Mouse (Mus musculus) kidney, adult 2 months (tissue): ENCODE results near the gene Hes2. TPM values are rescaled to one million over a fixed set of nuclear protein-coding genes. Genes with fewer than 3 reads are reported as not detected.

Experiments
- DNase-seq: peaks from one replicate; pipeline ENCODE4 v3.0.0; 2021
- H3K27ac ChIP-seq: fragments of 200-500 bp; 2 replicates; pipeline ENCODE4 v1.5.1; 2012; ENCODE audit warnings: low read depth, low read length, control low read depth, inconsistent platforms; ENCODE audit not compliant: insufficient read depth
- H3K27me3 ChIP-seq: fragments of 200-500 bp; replicated peaks from 2 replicates; pipeline ENCODE4 v1.6.1; 2012; ENCODE audit warnings: mild to moderate bottlenecking, moderate library complexity, low read length, inconsistent platforms; ENCODE audit not compliant: control insufficient read depth, insufficient read depth
- H3K36me3 ChIP-seq: fragments of 200-500 bp; 2 replicates; pipeline ENCODE4 v1.6.1; 2012; ENCODE audit warnings: mild to moderate bottlenecking, moderate library complexity, low read length, inconsistent platforms; ENCODE audit not compliant: control insufficient read depth, insufficient read depth
- H3K4me1 ChIP-seq: fragments of 200-500 bp; 2 replicates; pipeline ENCODE4 v1.6.1; 2011; ENCODE audit warnings: low read length; ENCODE audit not compliant: control insufficient read depth, insufficient read depth
- H3K4me3 ChIP-seq: fragments of 200-500 bp; 2 replicates; pipeline ENCODE4 v1.5.1; 2011; ENCODE audit warnings: mild to moderate bottlenecking, low read depth, low read length, control low read depth; ENCODE audit not compliant: insufficient read depth
- CTCF ChIP-seq: fragments of 200-500 bp; conservative IDR thresholded peaks from 2 replicates; pipeline ENCODE4 v1.5.1; 2011; ENCODE audit warnings: low read depth, mild to moderate bottlenecking, control low read depth, low read length, moderate library complexity, mixed read lengths; ENCODE audit not compliant: insufficient read depth, insufficient read length
- POLR2A ChIP-seq: fragments of 200-500 bp; IDR thresholded peaks from one replicate; pipeline ENCODE4 v1.6.1; 2011; ENCODE audit warnings: low read depth, low read length, control low read depth
- WGBS: fragments of 180-500 bp; shearing (Covaris S2); methylation state at CpG from one replicate; pipeline ENCODE4 v1.1.7; 2018; 5-methylcytosine and 5-hydroxymethylcytosine counted together
- polyA plus RNA-seq: library from polyadenylated mRNA; depleted of rRNA; stranded (reverse); fragments of >200 nt; gene quantifications from 2 replicates; pipeline ENCODE4 v1.2.3, GENCODE M21; 2012

The Hes2 gene
- polyA plus RNA-seq, 1 experiment = 1.0 TPM

GRCm38 (mm10) chr4:152127884-152128283 lies 30.8 kb upstream of the Hes2 start:
- TF ChIP-seq CTCF = no peak
- no peak for TF ChIP-seq POLR2A
- Histone ChIP-seq H3K4me3 (peak overlapping the region; percentile 43), H3K36me3 (no peaks in the 10 kb centered on the region), H3K27me3 (no peaks in the 10 kb centered on the region), H3K27ac (no peak overlapping the region), H3K4me1 (peaks cover 14% of the 10 kb centered on the region; the same call in 1 of the 2 replicates)
- WGBS = 82% methylated on average over 11 of the region's 11 CpGs
- DNase-seq = no peak

GRCm38 (mm10) chr4:152128784-152129183 lies 29.9 kb upstream of the Hes2 start:
- 59% methylated on average over 5 of the region's 5 CpGs for WGBS
- Histone ChIP-seq H3K27me3 (no peaks in the 10 kb centered on the region), H3K36me3 (no peaks in the 10 kb centered on the region), H3K4me3 (peak overlapping the region; percentile 53), H3K27ac (peak overlapping the region; percentile 51; the same call in 1 of the 2 replicates), H3K4me1 (peaks cover 14% of the 10 kb centered on the region; the same call in 1 of the 2 replicates)
- no peak for TF ChIP-seq CTCF
- DNase-seq = peak; percentile 92

DNA sequence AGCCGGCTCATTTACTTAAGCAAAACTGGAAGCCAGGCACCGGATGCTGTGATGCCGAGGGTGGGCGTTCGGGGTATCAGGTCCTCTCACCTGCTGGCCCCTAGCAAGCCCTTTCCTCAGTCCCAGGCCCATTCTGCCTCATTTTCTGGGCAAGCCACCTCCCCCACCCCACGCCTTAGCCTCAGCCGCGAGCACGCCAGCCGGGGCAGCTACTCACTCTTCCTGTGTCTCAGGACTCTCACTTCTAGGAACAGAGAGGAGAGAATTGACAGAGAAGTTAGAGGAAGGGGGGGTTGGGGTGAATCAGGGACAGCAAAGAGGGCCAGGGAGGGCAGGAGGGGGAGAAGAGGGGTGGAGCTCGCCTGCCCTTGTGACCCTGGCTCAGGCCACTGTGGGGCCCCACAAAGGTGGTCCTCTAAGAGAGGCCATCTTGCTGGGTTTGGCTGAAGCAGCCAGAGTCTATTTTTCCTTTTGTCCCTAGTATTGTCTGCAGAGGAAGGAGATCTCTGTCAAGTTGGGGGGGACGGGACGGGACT lies 29.2 kb upstream of the Hes2 start:
- Histone ChIP-seq H3K27me3 (no peaks in the 10 kb centered on the region), H3K36me3 (no peaks in the 10 kb centered on the region), H3K4me1 (peaks cover 14% of the 10 kb centered on the region; the same call in 1 of the 2 replicates), H3K4me3 (peak overlapping the region; percentile 53), H3K27ac (peak overlapping the region; percentile 4; the same call in 1 of the 2 replicates)
- peak; percentile 52 for DNase-seq
- TF ChIP-seq POLR2A (no peak), CTCF (no peak)
- 52% methylated on average over 13 of the region's 13 CpGs for WGBS

GRCm38 (mm10) chr4:152130771-152131653 lies 27.7 kb upstream of the Hes2 start:
- Histone ChIP-seq H3K27me3 (no peaks in the 10 kb centered on the region), H3K27ac (no peak overlapping the region), H3K4me3 (peak overlapping the region; percentile 52), H3K4me1 (peaks cover 19% of the 10 kb centered on the region), H3K36me3 (no peaks in the 10 kb centered on the region)
- peak; percentile 79 for DNase-seq
- WGBS = under 1% methylated on average over 85 of the region's 85 CpGs
- peak; percentile 45 for TF ChIP-seq CTCF
- no peak for TF ChIP-seq POLR2A

DNA sequence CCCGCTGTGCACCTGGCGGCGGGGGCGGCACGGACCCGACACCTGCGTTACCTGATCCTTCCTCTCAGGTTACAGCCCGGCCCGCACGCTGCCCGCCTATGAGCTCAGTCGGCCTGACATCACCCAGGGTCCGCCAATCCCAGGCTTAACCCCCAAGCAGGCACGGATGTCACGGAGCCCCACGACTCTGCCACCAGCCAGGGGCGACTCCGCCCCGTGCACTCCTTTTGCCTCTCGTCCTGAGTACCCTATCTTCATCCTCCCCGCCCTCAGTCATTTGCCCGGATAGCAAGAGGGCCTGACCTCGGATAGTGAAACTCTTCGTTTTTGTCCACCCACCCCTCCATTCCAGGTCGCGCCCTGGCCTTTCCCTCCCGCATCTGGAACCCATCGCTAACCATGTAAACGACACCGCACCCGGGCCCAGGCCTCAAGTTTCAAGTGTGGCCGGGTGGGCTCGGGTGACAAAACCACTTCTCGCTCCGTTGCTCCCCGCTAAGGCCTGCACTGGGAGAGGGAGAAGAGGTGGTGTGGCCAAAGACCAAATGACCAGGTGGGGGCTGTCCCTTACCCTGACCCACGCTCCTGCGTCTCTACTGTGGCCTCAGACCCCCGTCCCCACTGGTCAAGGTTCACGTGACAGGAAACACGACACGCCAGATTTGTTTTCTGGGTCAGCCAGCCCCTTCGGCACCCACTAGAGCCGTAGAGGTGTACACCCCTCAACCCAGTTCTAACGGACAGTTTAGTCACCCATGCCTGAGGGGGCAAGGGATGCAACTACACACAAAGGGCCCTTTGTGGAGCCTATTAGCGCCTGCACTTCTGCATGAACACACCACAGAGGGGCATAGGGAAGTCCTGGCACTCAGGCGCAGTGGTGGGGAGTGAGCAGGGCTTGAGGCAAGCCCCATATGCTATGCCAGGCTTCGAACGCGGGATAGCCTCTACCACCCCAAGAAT lies 26.6 kb upstream of the Hes2 start:
- no peak for DNase-seq
- 21% methylated on average over 50 of the region's 50 CpGs for WGBS
- H3K27me3 ChIP-seq = no peaks in the 10 kb centered on the region
- H3K27ac ChIP-seq = no peak overlapping the region
- H3K4me3 ChIP-seq = peak overlapping the region; percentile 52; the same call in 1 of the 2 replicates
- TF ChIP-seq POLR2A (no peak), CTCF (no peak)
- H3K36me3 ChIP-seq = no peaks in the 10 kb centered on the region
- H3K4me1 ChIP-seq = peaks cover 18% of the 10 kb centered on the region

DNA sequence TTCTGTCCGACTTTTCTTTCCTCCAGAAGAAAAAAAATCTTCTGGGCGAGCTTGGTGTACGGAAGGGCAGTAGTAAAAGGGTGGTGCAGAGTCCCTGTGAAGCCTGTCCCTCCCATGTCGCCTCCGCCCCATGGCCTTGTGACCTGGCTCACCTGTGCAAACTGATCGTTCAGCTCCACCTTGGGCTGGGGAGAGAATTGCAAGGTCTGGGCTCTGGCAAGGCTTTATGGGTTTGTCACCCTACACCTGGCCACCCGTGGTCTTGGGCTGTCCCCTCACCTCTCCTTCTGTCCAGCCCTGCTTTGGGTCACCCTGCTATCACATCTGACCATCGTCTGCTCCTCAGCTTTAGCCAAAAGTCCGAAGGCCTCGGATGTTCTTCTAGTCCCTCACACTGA lies 25.9 kb upstream of the Hes2 start:
- Histone ChIP-seq H3K4me1 (peaks cover 16% of the 10 kb centered on the region), H3K4me3 (no peak overlapping the region), H3K27ac (no peak overlapping the region), H3K36me3 (no peaks in the 10 kb centered on the region), H3K27me3 (no peaks in the 10 kb centered on the region)
- TF ChIP-seq POLR2A = no peak
- no peak for TF ChIP-seq CTCF
- DNase-seq = no peak
- WGBS = 62% methylated on average over 10 of the region's 10 CpGs
